Mouse (Mus musculus): ENCODE measurements around the gene Slc19a1.

DNA sequence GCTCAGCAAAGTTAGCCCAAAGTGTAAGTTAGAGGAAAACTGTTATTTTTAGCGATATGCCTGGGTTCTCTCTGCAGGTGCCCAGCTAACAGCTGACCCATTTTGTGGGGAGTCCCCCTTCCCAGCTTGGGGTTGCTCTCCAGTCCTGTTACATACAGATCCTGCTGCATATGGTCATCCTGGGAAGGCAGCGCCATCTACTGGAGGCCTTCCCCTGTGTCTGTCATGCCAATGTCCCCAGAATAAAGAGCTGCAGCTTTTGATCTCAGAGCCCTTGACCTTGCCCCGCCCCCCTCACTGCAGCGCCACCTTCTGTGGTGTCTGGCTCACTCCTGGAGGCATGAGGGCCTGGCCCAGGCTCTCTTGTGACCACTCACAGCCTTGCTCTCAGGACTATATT is 38.0 kb downstream of the Slc19a1 start:
- TF ChIP-seq CTCF (IDR thresholded peaks at IDR 0.05; ENCODE audit: borderline replicate concordance, insufficient read depth, low read depth, low read length) (peak; percentile 87), POLR2A (IDR thresholded peaks at IDR 0.05; ENCODE audit: borderline replicate concordance, insufficient read depth, low read length) (no peak)

Measured in cerebellum, adult 2 months (tissue).